Mouse (Mus musculus): ENCODE measurements around the gene Calm1.

- TF ChIP-seq CTCF (IDR thresholded peaks at IDR 0.05) = no peak
- TF ChIP-seq EP300 (IDR thresholded peaks at IDR 0.05) = no peak
These were observed 24.3 kb downstream of the Calm1 start for GRCm38 (mm10) chr12:100223531-100223930.
